Mouse (Mus musculus) ovary, postnatal 36 days (tissue): ENCODE data around the gene Dirc2.

Source experiments
- DNase-seq: peaks from one replicate; pipeline ENCODE4 v3.0.0; 2022; ENCODE audit warnings: low spot score, mixed read lengths

Dirc2 gene

GRCm38 (mm10) chr16:35768785-35769642 lies at the start of gene Dirc2:
Gene Dirc2 (minus strand): TSS chr16:35769356.
- peak; percentile 81 for DNase-seq

GRCm38 (mm10) chr16:35817255-35818089 lies 48.3 kb upstream of the Dirc2 start:
- DNase-seq, result peak; percentile 79

- no peak for DNase-seq
Observed at GRCm38 (mm10) chr16:35813119-35813518, 44.0 kb upstream of the Dirc2 start.

GRCm38 (mm10) chr16:35808838-35809237 lies 39.7 kb upstream of the Dirc2 start:
- no peak for DNase-seq

- no peak for DNase-seq
Observed at GRCm38 (mm10) chr16:35807663-35807992, 38.5 kb upstream of the Dirc2 start.

- no peak for DNase-seq
Observed at GRCm38 (mm10) chr16:35806973-35807662, 38.0 kb upstream of the Dirc2 start.

- no peak for DNase-seq
Observed at GRCm38 (mm10) chr16:35803723-35804122, 34.6 kb upstream of the Dirc2 start.

- no peak for DNase-seq
Observed at GRCm38 (mm10) chr16:35802163-35802562, 33.0 kb upstream of the Dirc2 start.

GRCm38 (mm10) chr16:35791962-35792521 lies 22.9 kb upstream of the Dirc2 start:
- no peak for DNase-seq

GRCm38 (mm10) chr16:35788330-35788729 lies 19.2 kb upstream of the Dirc2 start:
- no peak for DNase-seq

GRCm38 (mm10) chr16:35787568-35788189 lies 18.5 kb upstream of the Dirc2 start:
- DNase-seq, result no peak

- DNase-seq, result no peak
Observed at GRCm38 (mm10) chr16:35787163-35787562, 18.0 kb upstream of the Dirc2 start.

GRCm38 (mm10) chr16:35784134-35784725 lies 15.1 kb upstream of the Dirc2 start:
- DNase-seq, result no peak

- DNase-seq, result no peak
Observed at GRCm38 (mm10) chr16:35783207-35783573, 14.0 kb upstream of the Dirc2 start.

- DNase-seq, result no peak
Observed at GRCm38 (mm10) chr16:35782451-35783206, 13.5 kb upstream of the Dirc2 start.

- DNase-seq, result no peak
Observed at GRCm38 (mm10) chr16:35781651-35782050, 12.5 kb upstream of the Dirc2 start.

- DNase-seq, result no peak
Observed at GRCm38 (mm10) chr16:35781096-35781495, 11.9 kb upstream of the Dirc2 start.

GRCm38 (mm10) chr16:35779681-35780080 lies 10.5 kb upstream of the Dirc2 start:
- no peak for DNase-seq

- DNase-seq, result no peak
Observed at GRCm38 (mm10) chr16:35777768-35778167, 8.6 kb upstream of the Dirc2 start.

GRCm38 (mm10) chr16:35776737-35777136 lies 7.6 kb upstream of the Dirc2 start:
- DNase-seq, result no peak

- DNase-seq, result no peak
Observed at GRCm38 (mm10) chr16:35775835-35776234, 6.7 kb upstream of the Dirc2 start.
